Mouse (Mus musculus) liver, embryonic 14.5 days (tissue): Measurements from ENCODE around the gene Ppp2r5c. TPM values are rescaled to one million over a fixed set of nuclear protein-coding genes. Genes with fewer than 3 reads are reported as not detected.

Experiments
- ATAC-seq: fragments of 200-750 bp; cut with Nextera tagmentation; 2 replicates; pipeline ENCODE4 v1.8.0; 2017; ENCODE audit warnings: moderate number of reproducible peaks, mild to moderate bottlenecking, moderate library complexity; ENCODE audit not compliant: insufficient read depth
- DNase-seq, 3 experiments: peaks; one replicate each; pipeline ENCODE4 v3.0.0-alpha.2; 2012 to 2013; ENCODE audit warnings: low read depth in 3 of 3, low spot score in 3 of 3
- H3K27ac ChIP-seq: fragments of 300-500 bp; sonication (generic); 2 replicates; pipeline ENCODE4 v1.5.1; 2014; ENCODE audit warnings: moderate library complexity, mild to moderate bottlenecking, control low read depth, inconsistent platforms
- H3K27me3 ChIP-seq: fragments of 300-500 bp; sonication (generic); 2 replicates; pipeline ENCODE4 v1.6.1; 2014; ENCODE audit warnings: mild to moderate bottlenecking, low read length, moderate library complexity; ENCODE audit not compliant: control insufficient read depth, insufficient read depth
- H3K36me3 ChIP-seq: fragments of 300-500 bp; sonication (generic); replicated peaks from 2 replicates; pipeline ENCODE4 v1.6.1; 2014; ENCODE audit warnings: low read depth; ENCODE audit not compliant: control insufficient read depth, insufficient read depth
- H3K4me1 ChIP-seq, 2 experiments: fragments of 200-500 bp in 1 of 2; fragments of 300-500 bp in 1 of 2; sonication (generic) in 1 of 2; replicated peaks; 2 replicates each; pipeline ENCODE4 v1.6.1; 2012 to 2014; ENCODE audit warnings: antibody characterized with exemption in 1 of 2, inconsistent platforms in 1 of 2, low read length in 1 of 2; ENCODE audit not compliant: control insufficient read depth in 2 of 2, insufficient read depth in 2 of 2
- H3K4me2 ChIP-seq: fragments of 300-500 bp; sonication (generic); 2 replicates; pipeline ENCODE4 v1.6.1; 2014; ENCODE audit warnings: low read depth, mild to moderate bottlenecking, control low read depth, moderate library complexity
- H3K4me3 ChIP-seq, 2 experiments: fragments of 200-500 bp in 1 of 2; fragments of 300-500 bp in 1 of 2; sonication (generic) in 1 of 2; 2 replicates each; pipeline ENCODE4 v1.5.1; 2012 to 2014; ENCODE audit warnings: low read depth in 2 of 2, low read length in 2 of 2, mild to moderate bottlenecking in 2 of 2, control low read depth in 1 of 2, inconsistent platforms in 1 of 2, moderate library complexity in 1 of 2; ENCODE audit not compliant: insufficient read depth in 1 of 2
- H3K9ac ChIP-seq: fragments of 300-500 bp; sonication (generic); replicated peaks from 2 replicates; pipeline ENCODE4 v1.6.1; 2014; ENCODE audit warnings: mild to moderate bottlenecking, control low read depth, moderate library complexity
- H3K9me3 ChIP-seq: fragments of 300-500 bp; sonication (generic); 2 replicates; pipeline ENCODE4 v1.6.1; 2016; ENCODE audit warnings: low read length, mixed read lengths; ENCODE audit not compliant: control insufficient read depth
- CTCF ChIP-seq: IDR thresholded peaks from 2 replicates; pipeline ENCODE4 v1.5.1; 2016; ENCODE audit warnings: antibody characterized with exemption, low read depth, control low read depth
- EP300 ChIP-seq: IDR thresholded peaks from 2 replicates; pipeline ENCODE4 v1.6.1; 2016; ENCODE audit warnings: antibody characterized with exemption, low read depth
- WGBS: fragments of 180-500 bp; shearing (Covaris S2); extraction: QIAGEN DNeasy Blood & Tissue Kit; methylation state at CpG from one replicate; pipeline ENCODE4 v1.1.7; 2014; ENCODE audit not compliant: insufficient replicate concordance; 5-methylcytosine and 5-hydroxymethylcytosine counted together
- polyA plus RNA-seq, 2 experiments: library from polyadenylated mRNA; depleted of rRNA in 1 of 2; stranded (reverse) in 1 of 2; unstranded in 1 of 2; fragments of >200 nt; fragmentation: Nextera tagmentation in 1 of 2; extraction: Ambion mirVana in 1 of 2; gene quantifications; 2 replicates each; pipeline versions ENCODE4 v1.2.1 to v1.2.3; 2012 to 2014

The Ppp2r5c gene
- polyA plus RNA-seq, 2 experiments: 22.6 to 70.8 TPM

- Histone ChIP-seq H3K36me3 (peaks cover 4% of the 10 kb centered on the region; the same call in 1 of the 2 replicates), H3K9me3 (no peaks in the 10 kb centered on the region), H3K4me2 (no peak overlapping the region), H3K9ac (no peak overlapping the region; the same call in 1 of the 2 replicates), H3K27me3 (no peaks in the 10 kb centered on the region), H3K4me1 (peaks cover 2 to 3% of the 10 kb centered on the region in 2 experiments), H3K4me3 (no peak overlapping the region), H3K27ac (no peak overlapping the region)
- DNase-seq (peak in 1 of 3 experiments; percentile 11), ATAC-seq (peak; percentile 44; the same call in 1 of the 2 replicates)
- TF ChIP-seq CTCF: peak; percentile 48
- no peak for TF ChIP-seq EP300
- 54% methylated on average over 11 of the region's 11 CpGs for WGBS
Observed at GRCm38 (mm10) chr12:110608460-110609152, 161.7 kb downstream of the Ppp2r5c start.

- no peak for ATAC-seq
- no peak for DNase-seq
- 71% methylated on average over 9 of the region's 9 CpGs for WGBS
- Histone ChIP-seq H3K4me3 (no peak overlapping the region), H3K27ac (no peak overlapping the region), H3K27me3 (no peaks in the 10 kb centered on the region), H3K4me2 (no peak overlapping the region), H3K36me3 (peaks cover 7% of the 10 kb centered on the region), H3K9me3 (no peaks in the 10 kb centered on the region), H3K4me1 (no peaks in the 10 kb centered on the region; a peak in 1 of 4 replicates), H3K9ac (no peak overlapping the region)
- TF ChIP-seq CTCF: no peak
- no peak for TF ChIP-seq EP300
Observed at GRCm38 (mm10) chr12:110609153-110609497, 162.2 kb downstream of the Ppp2r5c start.

GRCm38 (mm10) chr12:110610713-110611112 lies 163.8 kb downstream of the Ppp2r5c start:
- Histone ChIP-seq H3K27ac (no peak overlapping the region), H3K9me3 (no peaks in the 10 kb centered on the region), H3K4me3 (no peak overlapping the region), H3K4me1 (no peaks in the 10 kb centered on the region; a peak in 1 of 4 replicates), H3K27me3 (no peaks in the 10 kb centered on the region), H3K36me3 (peaks cover 20% of the 10 kb centered on the region), H3K9ac (no peak overlapping the region), H3K4me2 (no peak overlapping the region)
- ATAC-seq: no peak
- 83% methylated on average over 2 of the region's 2 CpGs for WGBS
- DNase-seq: no peak
- TF ChIP-seq CTCF (no peak), EP300 (no peak)

GRCm38 (mm10) chr12:110630056-110630455 lies 183.1 kb downstream of the Ppp2r5c start:
- TF ChIP-seq EP300 (no peak), CTCF (no peak)
- WGBS: 88% methylated on average over 11 of the region's 11 CpGs
- Histone ChIP-seq H3K27me3 (no peaks in the 10 kb centered on the region), H3K36me3 (peaks cover 83% of the 10 kb centered on the region), H3K9me3 (no peaks in the 10 kb centered on the region), H3K4me1 (no peaks in the 10 kb centered on the region), H3K4me2 (no peak overlapping the region), H3K27ac (no peak overlapping the region), H3K9ac (no peak overlapping the region), H3K4me3 (no peak overlapping the region)
- ATAC-seq: no peak
- DNase-seq: no peak

Other genes with a start within 250 kb of the Ppp2r5c start
- gene Dio3, start 168.1 kb upstream of the Ppp2r5c start, polyA plus RNA-seq (2012; rRNA removed): 0.12 and 0.13 TPM in 2 replicates
- gene Dio3, start 168.1 kb upstream of the Ppp2r5c start, polyA plus RNA-seq (2014; fragmentation: Nextera tagmentation; extraction: Ambion mirVana): not detected in 2 replicates
- 6.9 and 27.3 TPM in 2 replicates for gene Dync1h1, start 154.3 kb downstream of the Ppp2r5c start, polyA plus RNA-seq (2012; rRNA removed)
- 12.4 and 15.9 TPM in 2 replicates for gene Dync1h1, start 154.3 kb downstream of the Ppp2r5c start, polyA plus RNA-seq (2014; fragmentation: Nextera tagmentation; extraction: Ambion mirVana)
- gene 1700001K19Rik, start 235.5 kb downstream of the Ppp2r5c start, polyA plus RNA-seq (2012; rRNA removed): not detected in 2 replicates
- not detected in 2 replicates for gene 1700001K19Rik, start 235.5 kb downstream of the Ppp2r5c start, polyA plus RNA-seq (2014; fragmentation: Nextera tagmentation; extraction: Ambion mirVana)